Mouse (Mus musculus): ENCODE measurements around the gene Tmem102. TPM values are rescaled to one million over a fixed set of nuclear protein-coding genes. Genes with fewer than 3 reads are reported as not detected.

Gene Tmem102
- total and polyA plus RNA-seq, 3 experiments: 0.08 TPM; not detected in 2

- H3K79me2 ChIP-seq (replicated peaks; ENCODE audit: control insufficient read depth, extremely low read depth, insufficient read depth, poor library complexity, severe bottlenecking): no peaks in the 10 kb centered on the region
- no peak overlapping the region for H3K4me2 ChIP-seq (ENCODE audit: insufficient read depth, low read depth, poor library complexity, severe bottlenecking)
- H3K9ac ChIP-seq (ENCODE audit: insufficient read depth, low read depth): no peak overlapping the region
- no peaks in the 10 kb centered on the region for H3K36me3 ChIP-seq (replicated peaks in 1 of 2; ENCODE audit: control insufficient read depth in 1 of 2, insufficient read depth in 1 of 2, low read length in 1 of 2)
- peaks cover 19% of the 10 kb centered on the region for H3K9me3 ChIP-seq (replicated peaks; ENCODE audit: low read length)
- peak overlapping the region; percentile 8; the same call in 1 of the 2 replicates for H3K27ac ChIP-seq (ENCODE audit: insufficient read depth, low read depth)
- peaks cover 41% of the 10 kb centered on the region for H3K27me3 ChIP-seq (replicated peaks)
- H3K4me3 ChIP-seq (replicated peaks in 1 of 3; ENCODE audit: low read depth in 2 of 3, low read length in 2 of 3, poor library complexity in 1 of 3): peak overlapping the region; percentile 41 to 64 (median 49)
- peak; percentile 78 for DNase-seq (ENCODE audit: extremely low read depth)
- peaks cover 12 to 65% of the 10 kb centered on the region in 2 experiments for H3K4me1 ChIP-seq (ENCODE audit: control insufficient read depth in 1 of 2, insufficient read depth in 2 of 2)
- no peak for TF ChIP-seq SIN3A (IDR thresholded peaks at IDR 0.05; ENCODE audit: low read length)
- TF ChIP-seq ETS1 (conservative IDR thresholded peaks at IDR 0.05; ENCODE audit: low read depth, low read length): peak; percentile 40
- peak; percentile 93 for TF ChIP-seq MAFK (IDR thresholded peaks at IDR 0.05; ENCODE audit: insufficient replicate concordance, low read length)
- no peak for TF ChIP-seq MEF2A (IDR thresholded peaks at IDR 0.05; ENCODE audit: borderline replicate concordance, low read depth, low read length)
- no peak for TF ChIP-seq TBP (conservative IDR thresholded peaks at IDR 0.05; ENCODE audit: low read depth, low read length)
- TF ChIP-seq BHLHE40 (IDR thresholded peaks at IDR 0.05; ENCODE audit: low read depth, low read length): peak; percentile 44; the same call in 1 of the 2 replicates
- TF ChIP-seq CTCF (conservative IDR thresholded peaks at IDR 0.05 in 1 of 2, IDR thresholded peaks at IDR 0.05 in 1 of 2; ENCODE audit: low read depth in 2 of 2, low read length in 2 of 2): no peak
- TF ChIP-seq POLR2AphosphoS2 (IDR thresholded peaks at IDR 0.05; ENCODE audit: low read depth, low read length): no peak
- no peak for TF ChIP-seq CHD2 (IDR thresholded peaks at IDR 0.05; ENCODE audit: low read length)
- peak; percentile 42; the same call in 1 of the 2 replicates for TF ChIP-seq MAX (IDR thresholded peaks at IDR 0.05; ENCODE audit: low read length)
- no peak for TF ChIP-seq CHD1 (IDR thresholded peaks at IDR 0.05; ENCODE audit: low read depth, low read length)
- no peak; the same call in 1 of the 2 replicates for TF ChIP-seq POLR2A (IDR thresholded peaks at IDR 0.05; ENCODE audit: low read depth, low read length)
- TF ChIP-seq USF1 (IDR thresholded peaks at IDR 0.05; ENCODE audit: low read depth, low read length): no peak
- no peak for TF ChIP-seq MXI1 (IDR thresholded peaks at IDR 0.05; ENCODE audit: low read depth, low read length)
- no peak for TF ChIP-seq RAD21 (IDR thresholded peaks at IDR 0.05; ENCODE audit: low read depth, low read length)
- TF ChIP-seq NRF1 (IDR thresholded peaks at IDR 0.05; ENCODE audit: low read depth, low read length): no peak
- no peak for TF ChIP-seq HCFC1 (IDR thresholded peaks at IDR 0.05; ENCODE audit: low read depth, low read length)
- TF ChIP-seq SMC3 (IDR thresholded peaks at IDR 0.05; ENCODE audit: low read depth, low read length): no peak
- TF ChIP-seq UBTF (IDR thresholded peaks at IDR 0.05; ENCODE audit: low read depth, low read length): no peak
- TF ChIP-seq MYC (IDR thresholded peaks at IDR 0.05; ENCODE audit: low read depth, low read length): no peak
- no peak for TF ChIP-seq RCOR1 (conservative IDR thresholded peaks at IDR 0.05; ENCODE audit: low read depth, low read length)
- peak; percentile 51; the same call in 1 of the 2 replicates for TF ChIP-seq TCF12 (IDR thresholded peaks at IDR 0.05; ENCODE audit: low read depth, low read length)
- TF ChIP-seq USF2 (conservative IDR thresholded peaks at IDR 0.05; ENCODE audit: low read depth, low read length): no peak
- TF ChIP-seq ELF1 (IDR thresholded peaks at IDR 0.05; ENCODE audit: low read depth, low read length): no peak
- dilution Hi-C loops (cut with MboI; ENCODE audit: extremely low pct_ligation_motif_present, extremely low pct_unique_long_range_greater_than_20kb, low sequenced_read_pairs): no loop called here
- in situ Hi-C loops (cut with MboI; ENCODE audit: low pct_ligation_motif_present, low pct_unique_long_range_greater_than_20kb, low sequenced_read_pairs): loop anchor here (5.0 kb wide), 1 partner anchor 77 kb away; the partner anchor contains the start of gene Tmem95
Observed at GRCm38 (mm10) chr11:69800138-69800391, 5.4 kb downstream of the Tmem102 start.
